Mouse (Mus musculus) induced T-regulatory cell, adult 2 months (primary cell): ENCODE measurements around the gene Meltf.
A peak's percentile ranks its signal among the peaks of the same experiment; 100 is the strongest.

Experiments
- DNase-seq: peaks from one replicate; pipeline ENCODE4 v3.0.0-alpha.2; 2012; ENCODE audit warnings: low read depth

Meltf gene

GRCm38 (mm10) chr16:31893396-31894141, 15.0 kb downstream of the Meltf start:
- no peak for DNase-seq

GRCm38 (mm10) chr16:31896971-31897774, 18.6 kb downstream of the Meltf start:
- DNase-seq, result peak; percentile 35

GRCm38 (mm10) chr16:31898546-31899326, 20.1 kb downstream of the Meltf start:
- no peak for DNase-seq

GRCm38 (mm10) chr16:31901886-31902285, 23.3 kb downstream of the Meltf start:
- DNase-seq, result no peak

GRCm38 (mm10) chr16:31903239-31903638, 24.6 kb downstream of the Meltf start:
- DNase-seq, result no peak

GRCm38 (mm10) chr16:31905331-31905730, 26.7 kb downstream of the Meltf start:
- peak; percentile 55 for DNase-seq

GRCm38 (mm10) chr16:31905891-31906825, 27.5 kb downstream of the Meltf start:
- no peak for DNase-seq

- no peak for DNase-seq
These were observed 28.3 kb downstream of the Meltf start for GRCm38 (mm10) chr16:31906896-31907295.

GRCm38 (mm10) chr16:31908959-31909358, 30.3 kb downstream of the Meltf start:
- DNase-seq, result no peak

GRCm38 (mm10) chr16:31910281-31910847, 31.8 kb downstream of the Meltf start:
- DNase-seq, result no peak

- DNase-seq, result no peak
These were observed 39.2 kb downstream of the Meltf start for GRCm38 (mm10) chr16:31917776-31918175.

GRCm38 (mm10) chr16:31918248-31918724, 39.7 kb downstream of the Meltf start:
- DNase-seq, result peak; percentile 87

GRCm38 (mm10) chr16:31924368-31924767, 45.8 kb downstream of the Meltf start:
- DNase-seq, result no peak

- no peak for DNase-seq
These were observed 47.5 kb downstream of the Meltf start for GRCm38 (mm10) chr16:31926091-31926490.

- DNase-seq, result peak; percentile 82
These were observed 48.1 kb downstream of the Meltf start for GRCm38 (mm10) chr16:31926547-31927182.

GRCm38 (mm10) chr16:31927412-31927811, 48.8 kb downstream of the Meltf start:
- DNase-seq, result no peak

GRCm38 (mm10) chr16:31931330-31931729, 52.7 kb downstream of the Meltf start:
- DNase-seq, result peak; percentile 69

- no peak for DNase-seq
These were observed 53.6 kb downstream of the Meltf start for GRCm38 (mm10) chr16:31932255-31932654.

- DNase-seq, result peak; percentile 88
These were observed 54.5 kb downstream of the Meltf start for GRCm38 (mm10) chr16:31932840-31933697.
